Mouse (Mus musculus): ENCODE data around the gene Mras.
A peak's percentile ranks its signal among the peaks of the same experiment; 100 is the strongest.

Gene Mras

GRCm38 (mm10) chr9:99437031-99437764 lies at the start of gene Mras:
Gene Mras, minus strand, starts transcription at chr9:99437381.
- DNase-seq = no peak

- no peak for DNase-seq
Measured at GRCm38 (mm10) chr9:99485144-99485543, 48.0 kb upstream of the Mras start.

GRCm38 (mm10) chr9:99484632-99485031 lies 47.5 kb upstream of the Mras start:
- no peak for DNase-seq

- DNase-seq = no peak
Measured at GRCm38 (mm10) chr9:99483191-99483590, 46.0 kb upstream of the Mras start.

- no peak for DNase-seq
Measured at GRCm38 (mm10) chr9:99480764-99481163, 43.6 kb upstream of the Mras start.

- peak; percentile 12 for DNase-seq
Measured at GRCm38 (mm10) chr9:99479181-99479711, 42.1 kb upstream of the Mras start.

GRCm38 (mm10) chr9:99471334-99471733 lies 34.2 kb upstream of the Mras start:
- DNase-seq = no peak

GRCm38 (mm10) chr9:99470347-99471092 lies 33.3 kb upstream of the Mras start:
- DNase-seq = no peak

GRCm38 (mm10) chr9:99469681-99470273 lies 32.6 kb upstream of the Mras start:
- DNase-seq = no peak

GRCm38 (mm10) chr9:99468572-99468971 lies 31.4 kb upstream of the Mras start:
- no peak for DNase-seq

GRCm38 (mm10) chr9:99464876-99465275 lies 27.7 kb upstream of the Mras start:
- DNase-seq = no peak

- no peak for DNase-seq
Measured at GRCm38 (mm10) chr9:99459730-99460129, 22.5 kb upstream of the Mras start.

GRCm38 (mm10) chr9:99458529-99459208 lies 21.5 kb upstream of the Mras start:
- DNase-seq = peak; percentile 50

- DNase-seq = no peak
Measured at GRCm38 (mm10) chr9:99454211-99454610, 17.0 kb upstream of the Mras start.

- DNase-seq = peak; percentile 43
Measured at GRCm38 (mm10) chr9:99451161-99451560, 14.0 kb upstream of the Mras start, which contains the start of gene Nme9. Gene Nme9, plus strand, starts transcription at chr9:99451475.

GRCm38 (mm10) chr9:99449886-99450647 lies 12.9 kb upstream of the Mras start:
- DNase-seq = peak; percentile 39

- no peak for DNase-seq
Measured at GRCm38 (mm10) chr9:99447323-99447722, 10.1 kb upstream of the Mras start.

GRCm38 (mm10) chr9:99446259-99446658 lies 9.1 kb upstream of the Mras start:
- DNase-seq = no peak

- no peak for DNase-seq
Measured at GRCm38 (mm10) chr9:99444590-99445178, 7.5 kb upstream of the Mras start.

- DNase-seq = no peak
Measured at GRCm38 (mm10) chr9:99441647-99442433, 4.7 kb upstream of the Mras start.

GRCm38 (mm10) chr9:99440941-99441340 lies 3.8 kb upstream of the Mras start:
- no peak for DNase-seq

Measured in kidney, postnatal 14 days (tissue).